Mouse (Mus musculus): Measurements from ENCODE around the gene Dusp18. TPM values are rescaled to one million over a fixed set of nuclear protein-coding genes. Genes with fewer than 3 reads are reported as not detected.

Gene Dusp18
- total and polyA plus RNA-seq, 3 experiments = 2.8 to 6.6 (median 4.8) TPM

Other genes with a start within 250 kb of the Dusp18 start
- 28.2 and 30.9 TPM in 2 replicates for gene Morc2a, start 246.0 kb upstream of the Dusp18 start, total RNA-seq (2012; rRNA removed)
- gene Morc2a, start 246.0 kb upstream of the Dusp18 start, total RNA-seq (2014; rRNA removed) = 25.5 and 28.1 TPM in 2 replicates
- 41.9 and 44.1 TPM in 2 replicates for gene Morc2a, start 246.0 kb upstream of the Dusp18 start, polyA plus RNA-seq (2012; ENCODE audit: insufficient read length, low read depth)
- not detected in 2 replicates for gene Osbp2, start 31.3 kb upstream of the Dusp18 start, total RNA-seq (2012; rRNA removed)
- gene Osbp2, start 31.3 kb upstream of the Dusp18 start, total RNA-seq (2014; rRNA removed) = not detected in 2 replicates
- not detected in 2 replicates for gene Osbp2, start 31.3 kb upstream of the Dusp18 start, polyA plus RNA-seq (2012; ENCODE audit: insufficient read length, low read depth)
- gene 4921536K21Rik, start 142 bp upstream of the Dusp18 start, total RNA-seq (2012; rRNA removed) = 0.08 and 0.21 TPM in 2 replicates
- gene 4921536K21Rik, start 142 bp upstream of the Dusp18 start, total RNA-seq (2014; rRNA removed) = 0.08 TPM in 1 of 2 replicates, not detected in the other
- gene 4921536K21Rik, start 142 bp upstream of the Dusp18 start, polyA plus RNA-seq (2012; ENCODE audit: insufficient read length, low read depth) = 0.56 and 0.61 TPM in 2 replicates
- 9.5 and 10.9 TPM in 2 replicates for gene Slc35e4, start 19.4 kb downstream of the Dusp18 start, total RNA-seq (2012; rRNA removed)
- 3.3 and 4.5 TPM in 2 replicates for gene Slc35e4, start 19.4 kb downstream of the Dusp18 start, total RNA-seq (2014; rRNA removed)
- 4.0 and 4.6 TPM in 2 replicates for gene Slc35e4, start 19.4 kb downstream of the Dusp18 start, polyA plus RNA-seq (2012; ENCODE audit: insufficient read length, low read depth)
- gene Tcn2, start 36.9 kb downstream of the Dusp18 start, total RNA-seq (2012; rRNA removed) = 4.7 and 8.6 TPM in 2 replicates
- gene Tcn2, start 36.9 kb downstream of the Dusp18 start, total RNA-seq (2014; rRNA removed) = 1.2 and 1.3 TPM in 2 replicates
- gene Tcn2, start 36.9 kb downstream of the Dusp18 start, polyA plus RNA-seq (2012; ENCODE audit: insufficient read length, low read depth) = 2.5 and 2.7 TPM in 2 replicates
- 120 and 149 TPM in 2 replicates for gene Pes1, start 68.7 kb downstream of the Dusp18 start, total RNA-seq (2012; rRNA removed)
- gene Pes1, start 68.7 kb downstream of the Dusp18 start, total RNA-seq (2014; rRNA removed) = 226 and 251 TPM in 2 replicates
- 304 and 311 TPM in 2 replicates for gene Pes1, start 68.7 kb downstream of the Dusp18 start, polyA plus RNA-seq (2012; ENCODE audit: insufficient read length, low read depth)
- gene 4930556J24Rik, start 81.5 kb downstream of the Dusp18 start, total RNA-seq (2012; rRNA removed) = 0.21 and 0.50 TPM in 2 replicates
- gene 4930556J24Rik, start 81.5 kb downstream of the Dusp18 start, total RNA-seq (2014; rRNA removed) = not detected in 2 replicates
- 0.70 and 0.78 TPM in 2 replicates for gene 4930556J24Rik, start 81.5 kb downstream of the Dusp18 start, polyA plus RNA-seq (2012; ENCODE audit: insufficient read length, low read depth)
- gene Gal3st1, start 88.4 kb downstream of the Dusp18 start, total RNA-seq (2012; rRNA removed) = 0.08 TPM in 1 of 2 replicates, not detected in the other
- gene Gal3st1, start 88.4 kb downstream of the Dusp18 start, total RNA-seq (2014; rRNA removed) = not detected in 2 replicates
- gene Gal3st1, start 88.4 kb downstream of the Dusp18 start, polyA plus RNA-seq (2012; ENCODE audit: insufficient read length, low read depth) = 0.14 TPM in 1 of 2 replicates, not detected in the other
- gene Sec14l4, start 136.2 kb downstream of the Dusp18 start, total RNA-seq (2012; rRNA removed) = 0.47 and 0.55 TPM in 2 replicates
- gene Sec14l4, start 136.2 kb downstream of the Dusp18 start, total RNA-seq (2014; rRNA removed) = 0.42 and 0.46 TPM in 2 replicates
- 2.2 and 3.5 TPM in 2 replicates for gene Sec14l4, start 136.2 kb downstream of the Dusp18 start, polyA plus RNA-seq (2012; ENCODE audit: insufficient read length, low read depth)
- 0.21 TPM in 1 of 2 replicates, not detected in the other for gene Sec14l3, start 169.6 kb downstream of the Dusp18 start, total RNA-seq (2012; rRNA removed)
- gene Sec14l3, start 169.6 kb downstream of the Dusp18 start, total RNA-seq (2014; rRNA removed) = not detected in 2 replicates
- gene Sec14l3, start 169.6 kb downstream of the Dusp18 start, polyA plus RNA-seq (2012; ENCODE audit: insufficient read length, low read depth) = not detected in 2 replicates
- 30.0 and 41.0 TPM in 2 replicates for gene Mtfp1, start 200.2 kb downstream of the Dusp18 start, total RNA-seq (2012; rRNA removed)
- gene Mtfp1, start 200.2 kb downstream of the Dusp18 start, total RNA-seq (2014; rRNA removed) = 22.1 and 22.3 TPM in 2 replicates
- 27.0 and 27.7 TPM in 2 replicates for gene Mtfp1, start 200.2 kb downstream of the Dusp18 start, polyA plus RNA-seq (2012; ENCODE audit: insufficient read length, low read depth)
- gene Sec14l2, start 228.2 kb downstream of the Dusp18 start, total RNA-seq (2012; rRNA removed) = 21.5 and 26.1 TPM in 2 replicates
- gene Sec14l2, start 228.2 kb downstream of the Dusp18 start, total RNA-seq (2014; rRNA removed) = 21.9 and 24.2 TPM in 2 replicates
- gene Sec14l2, start 228.2 kb downstream of the Dusp18 start, polyA plus RNA-seq (2012; ENCODE audit: insufficient read length, low read depth) = 16.7 and 19.0 TPM in 2 replicates
- gene Rnf215, start 240.0 kb downstream of the Dusp18 start, total RNA-seq (2012; rRNA removed) = 24.8 and 25.0 TPM in 2 replicates
- 14.9 and 18.2 TPM in 2 replicates for gene Rnf215, start 240.0 kb downstream of the Dusp18 start, total RNA-seq (2014; rRNA removed)
- gene Rnf215, start 240.0 kb downstream of the Dusp18 start, polyA plus RNA-seq (2012; ENCODE audit: insufficient read length, low read depth) = 22.5 and 24.3 TPM in 2 replicates